Mouse (Mus musculus): Measurements from ENCODE around the gene Olfr521. TPM values are rescaled to one million over a fixed set of nuclear protein-coding genes. Genes with fewer than 3 reads are reported as not detected.
A peak's percentile ranks its signal among the peaks of the same experiment; 100 is the strongest.

The Olfr521 gene
- polyA plus RNA-seq, 1 experiment from 2014 or later, result not detected

DNA sequence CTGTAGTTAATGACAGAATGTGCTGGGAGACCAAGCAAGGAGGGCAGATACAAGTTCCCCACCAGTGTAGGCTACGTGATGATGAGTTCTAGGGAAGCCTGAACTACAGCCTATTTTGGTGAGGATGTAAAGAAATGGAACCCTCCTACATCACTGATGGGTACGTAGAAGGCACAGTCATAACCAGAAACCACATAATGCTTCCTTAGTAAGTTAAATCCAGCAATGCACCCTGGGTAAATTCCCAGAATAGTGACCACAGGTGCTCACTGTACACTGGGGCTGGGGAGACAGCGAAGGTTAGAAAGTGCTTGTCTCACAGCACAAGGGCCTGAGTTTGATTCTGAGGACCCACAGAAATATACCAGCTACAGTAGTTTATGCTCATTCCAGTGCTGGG lies 22.2 kb downstream of the Olfr521 start:
- no peaks in the 10 kb centered on the region for H3K9me3 ChIP-seq (replicated peaks; ENCODE audit: control insufficient read depth, low read length)
- no peak overlapping the region for H3K4me2 ChIP-seq (ENCODE audit: low read depth, low read length)
- H3K9ac ChIP-seq (ENCODE audit: low read length), result no peak overlapping the region
- H3K27ac ChIP-seq (ENCODE audit: low read length), result no peak overlapping the region
- ATAC-seq (replicated peaks; ENCODE audit: extremely low read depth, insufficient read depth, low FRiP score), result no peak
- 79% methylated on average over 3 of the region's 3 CpGs for WGBS
- no peaks in the 10 kb centered on the region for H3K36me3 ChIP-seq (ENCODE audit: control insufficient read depth, insufficient read depth)
- H3K4me3 ChIP-seq (ENCODE audit: low read length), result no peak overlapping the region
- no peaks in the 10 kb centered on the region for H3K4me1 ChIP-seq (ENCODE audit: control insufficient read depth, insufficient read depth, low read length)
- no peaks in the 10 kb centered on the region for H3K27me3 ChIP-seq (ENCODE audit: control insufficient read depth, insufficient read depth, low read length)

GRCm38 (mm10) chr7:99786774-99787173 lies 23.5 kb downstream of the Olfr521 start:
- H3K27ac ChIP-seq (ENCODE audit: low read length), result no peak overlapping the region
- no peak overlapping the region for H3K9ac ChIP-seq (ENCODE audit: low read length)
- H3K4me2 ChIP-seq (ENCODE audit: low read depth, low read length), result no peak overlapping the region
- no peak for ATAC-seq (replicated peaks; ENCODE audit: extremely low read depth, insufficient read depth, low FRiP score)
- H3K4me1 ChIP-seq (ENCODE audit: control insufficient read depth, insufficient read depth, low read length), result no peaks in the 10 kb centered on the region
- no peaks in the 10 kb centered on the region for H3K27me3 ChIP-seq (ENCODE audit: control insufficient read depth, insufficient read depth, low read length)
- no peak overlapping the region for H3K4me3 ChIP-seq (ENCODE audit: low read length)
- WGBS, result 87% methylated on average over 3 of the region's 3 CpGs
- peaks cover 4% of the 10 kb centered on the region; the same call in 1 of the 2 replicates for H3K9me3 ChIP-seq (replicated peaks; ENCODE audit: control insufficient read depth, low read length)
- no peaks in the 10 kb centered on the region for H3K36me3 ChIP-seq (ENCODE audit: control insufficient read depth, insufficient read depth)

- Histone ChIP-seq H3K9ac (ENCODE audit: low read length) (no peak overlapping the region), H3K36me3 (ENCODE audit: control insufficient read depth, insufficient read depth) (no peaks in the 10 kb centered on the region), H3K9me3 (replicated peaks; ENCODE audit: control insufficient read depth, low read length) (peaks cover 5% of the 10 kb centered on the region; the same call in 1 of the 2 replicates), H3K4me1 (ENCODE audit: control insufficient read depth, insufficient read depth, low read length) (no peaks in the 10 kb centered on the region), H3K27ac (ENCODE audit: low read length) (no peak overlapping the region), H3K27me3 (ENCODE audit: control insufficient read depth, insufficient read depth, low read length) (no peaks in the 10 kb centered on the region), H3K4me3 (ENCODE audit: low read length) (no peak overlapping the region), H3K4me2 (ENCODE audit: low read depth, low read length) (no peak overlapping the region)
- ATAC-seq (replicated peaks; ENCODE audit: extremely low read depth, insufficient read depth, low FRiP score), result no peak
- 62% methylated on average over 2 of the region's 2 CpGs for WGBS
Observed at GRCm38 (mm10) chr7:99787935-99788334, 24.6 kb downstream of the Olfr521 start.

- Histone ChIP-seq H3K9me3 (replicated peaks; ENCODE audit: control insufficient read depth, low read length) (peaks cover 7% of the 10 kb centered on the region), H3K36me3 (ENCODE audit: control insufficient read depth, insufficient read depth) (no peaks in the 10 kb centered on the region), H3K4me2 (ENCODE audit: low read depth, low read length) (no peak overlapping the region), H3K9ac (ENCODE audit: low read length) (no peak overlapping the region), H3K4me3 (ENCODE audit: low read length) (no peak overlapping the region), H3K27ac (ENCODE audit: low read length) (no peak overlapping the region), H3K27me3 (ENCODE audit: control insufficient read depth, insufficient read depth, low read length) (no peaks in the 10 kb centered on the region), H3K4me1 (ENCODE audit: control insufficient read depth, insufficient read depth, low read length) (no peaks in the 10 kb centered on the region)
- ATAC-seq (replicated peaks; ENCODE audit: extremely low read depth, insufficient read depth, low FRiP score), result no peak
- WGBS, result 58% methylated on average over 5 of the region's 5 CpGs
Observed at GRCm38 (mm10) chr7:99788563-99788962, 25.3 kb downstream of the Olfr521 start.

DNA sequence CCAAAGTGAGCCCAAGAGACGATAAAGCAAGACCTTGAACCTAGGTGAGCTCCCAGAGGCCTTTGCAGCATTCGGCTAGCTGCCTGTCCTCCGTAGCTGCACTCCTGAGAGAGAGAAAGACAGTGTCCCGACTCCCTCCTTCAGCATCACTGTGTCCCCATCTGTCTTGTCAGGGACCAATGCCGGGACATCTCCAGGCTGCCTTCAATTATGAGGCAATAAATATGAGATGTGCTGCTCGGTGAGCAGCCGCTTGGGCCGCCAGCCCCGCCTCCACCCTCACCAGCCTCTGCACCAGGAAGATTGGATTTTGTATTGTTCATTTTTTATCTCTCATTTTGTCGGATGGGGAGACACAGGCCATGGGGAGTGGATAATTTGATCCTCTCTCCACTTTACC lies 27.5 kb downstream of the Olfr521 start:
- H3K4me2 ChIP-seq (ENCODE audit: low read depth, low read length), result no peak overlapping the region
- no peaks in the 10 kb centered on the region; the same call in none of the 2 replicates for H3K4me1 ChIP-seq (ENCODE audit: control insufficient read depth, insufficient read depth, low read length)
- no peak overlapping the region for H3K27ac ChIP-seq (ENCODE audit: low read length)
- no peak overlapping the region for H3K9ac ChIP-seq (ENCODE audit: low read length)
- 81% methylated on average over 10 of the region's 10 CpGs for WGBS
- no peaks in the 10 kb centered on the region for H3K27me3 ChIP-seq (ENCODE audit: control insufficient read depth, insufficient read depth, low read length)
- H3K9me3 ChIP-seq (replicated peaks; ENCODE audit: control insufficient read depth, low read length), result peaks cover 7% of the 10 kb centered on the region
- no peak overlapping the region for H3K4me3 ChIP-seq (ENCODE audit: low read length)
- H3K36me3 ChIP-seq (ENCODE audit: control insufficient read depth, insufficient read depth), result no peaks in the 10 kb centered on the region
- no peak for ATAC-seq (replicated peaks; ENCODE audit: extremely low read depth, insufficient read depth, low FRiP score)

- no peak overlapping the region for H3K27ac ChIP-seq (ENCODE audit: low read length)
- no peak for ATAC-seq (replicated peaks; ENCODE audit: extremely low read depth, insufficient read depth, low FRiP score)
- H3K9me3 ChIP-seq (replicated peaks; ENCODE audit: control insufficient read depth, low read length), result peaks cover 7% of the 10 kb centered on the region
- H3K9ac ChIP-seq (ENCODE audit: low read length), result no peak overlapping the region
- H3K4me1 ChIP-seq (ENCODE audit: control insufficient read depth, insufficient read depth, low read length), result no peaks in the 10 kb centered on the region; the same call in none of the 2 replicates
- WGBS, result 41% methylated on average over 2 of the region's 2 CpGs
- H3K27me3 ChIP-seq (ENCODE audit: control insufficient read depth, insufficient read depth, low read length), result no peaks in the 10 kb centered on the region
- no peak overlapping the region for H3K4me3 ChIP-seq (ENCODE audit: low read length)
- H3K4me2 ChIP-seq (ENCODE audit: low read depth, low read length), result no peak overlapping the region
- no peaks in the 10 kb centered on the region for H3K36me3 ChIP-seq (ENCODE audit: control insufficient read depth, insufficient read depth)
Observed at GRCm38 (mm10) chr7:99794096-99794495, 30.8 kb downstream of the Olfr521 start.

- peak overlapping the region; percentile 26 for H3K4me2 ChIP-seq (ENCODE audit: low read depth, low read length)
- no peak overlapping the region for H3K4me3 ChIP-seq (ENCODE audit: low read length)
Observed at GRCm38 (mm10) chr7:99795192-99795981, 32.1 kb downstream of the Olfr521 start.

DNA sequence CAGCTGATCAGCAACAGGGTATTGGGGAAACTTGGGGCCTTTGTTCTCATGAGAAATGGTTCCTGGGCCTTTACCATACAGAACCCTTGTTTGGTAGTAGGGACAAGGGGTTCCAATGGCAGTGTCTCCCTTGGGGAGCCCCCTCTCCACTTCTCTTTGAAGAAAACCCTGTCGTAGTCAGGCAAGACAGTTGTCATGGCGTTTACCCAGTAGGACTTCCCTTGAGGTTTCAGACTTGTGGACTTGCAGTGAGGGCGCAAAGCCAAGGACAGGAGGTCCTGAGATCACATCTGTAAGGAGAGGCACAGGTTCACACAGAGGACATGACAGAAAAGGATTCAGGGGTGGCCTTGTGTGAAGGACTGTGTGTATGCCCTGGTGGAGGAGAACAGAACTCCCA lies 33.2 kb downstream of the Olfr521 start:
- H3K4me3 ChIP-seq (ENCODE audit: low read length), result no peak overlapping the region
- no peaks in the 10 kb centered on the region for H3K36me3 ChIP-seq (ENCODE audit: control insufficient read depth, insufficient read depth)
- no peak for ATAC-seq (replicated peaks; ENCODE audit: extremely low read depth, insufficient read depth, low FRiP score)
- H3K9me3 ChIP-seq (replicated peaks; ENCODE audit: control insufficient read depth, low read length), result peaks cover 7% of the 10 kb centered on the region
- no peak overlapping the region for H3K27ac ChIP-seq (ENCODE audit: low read length)
- H3K9ac ChIP-seq (ENCODE audit: low read length), result no peak overlapping the region
- H3K4me2 ChIP-seq (ENCODE audit: low read depth, low read length), result no peak overlapping the region
- H3K4me1 ChIP-seq (ENCODE audit: control insufficient read depth, insufficient read depth, low read length), result no peaks in the 10 kb centered on the region; the same call in none of the 2 replicates
- H3K27me3 ChIP-seq (ENCODE audit: control insufficient read depth, insufficient read depth, low read length), result no peaks in the 10 kb centered on the region
- WGBS, result 66% methylated on average over 3 of the region's 3 CpGs

More at GRCm38 (mm10) chr7:99795192-99795981, 32.1 kb downstream of the Olfr521 start:
- H3K36me3 ChIP-seq (ENCODE audit: control insufficient read depth, insufficient read depth), result no peaks in the 10 kb centered on the region
- no peaks in the 10 kb centered on the region; the same call in none of the 2 replicates for H3K4me1 ChIP-seq (ENCODE audit: control insufficient read depth, insufficient read depth, low read length)
- no peaks in the 10 kb centered on the region for H3K27me3 ChIP-seq (ENCODE audit: control insufficient read depth, insufficient read depth, low read length)
- WGBS, result 13% methylated on average over 17 of the region's 17 CpGs
- H3K9ac ChIP-seq (ENCODE audit: low read length), result no peak overlapping the region
- no peak overlapping the region for H3K27ac ChIP-seq (ENCODE audit: low read length)
- H3K9me3 ChIP-seq (replicated peaks; ENCODE audit: control insufficient read depth, low read length), result peaks cover 7% of the 10 kb centered on the region
- 0 out of 2 replicates have a peak, but pooled peaks have one; percentile 6 for ATAC-seq (replicated peaks; ENCODE audit: extremely low read depth, insufficient read depth, low FRiP score)

GRCm38 (mm10) chr7:99797261-99797660 lies 34.0 kb downstream of the Olfr521 start:
- Histone ChIP-seq H3K27ac (ENCODE audit: low read length) (no peak overlapping the region), H3K36me3 (ENCODE audit: control insufficient read depth, insufficient read depth) (no peaks in the 10 kb centered on the region), H3K9me3 (replicated peaks; ENCODE audit: control insufficient read depth, low read length) (peaks cover 3% of the 10 kb centered on the region), H3K4me2 (ENCODE audit: low read depth, low read length) (no peak overlapping the region), H3K27me3 (ENCODE audit: control insufficient read depth, insufficient read depth, low read length) (no peaks in the 10 kb centered on the region), H3K4me1 (ENCODE audit: control insufficient read depth, insufficient read depth, low read length) (no peaks in the 10 kb centered on the region; the same call in none of the 2 replicates), H3K4me3 (ENCODE audit: low read length) (no peak overlapping the region), H3K9ac (ENCODE audit: low read length) (no peak overlapping the region)
- no peak for ATAC-seq (replicated peaks; ENCODE audit: extremely low read depth, insufficient read depth, low FRiP score)
- WGBS, result 67% methylated on average over 3 of the region's 3 CpGs

Measured in heart, embryonic 16.5 days (tissue).